Mouse (Mus musculus): ENCODE measurements at regions not wholly inside any gene's neighbourhood (a gene's known extent, or its start where the extent isn't known, plus 50 kb on each side); places are given as distances from the start of the nearest gene placed in this dataset.

- no peak for TF ChIP-seq CTCF (IDR thresholded peaks at IDR 0.05; ENCODE audit: low read depth)
- no peak for TF ChIP-seq EP300 (IDR thresholded peaks at IDR 0.05; ENCODE audit: low read depth)
Observed at GRCm38 (mm10) chr13:85411327-85411726, 122.4 kb upstream of the Rasa1 start.

Data from heart, postnatal 0 days (tissue).